Mouse (Mus musculus): ENCODE measurements around the gene Set. TPM values are rescaled to one million over a fixed set of nuclear protein-coding genes. Genes with fewer than 3 reads are reported as not detected.

Set gene
- polyA plus RNA-seq (2016; fragmentation: Nextera tagmentation; extraction: Ambion mirVana), result 644 and 679 TPM in 2 replicates

GRCm38 (mm10) chr2:30057223-30057904 lies at the start of gene Set:
Gene Set, plus strand, starts transcription at chr2:30057378.
- ATAC-seq (ENCODE audit: insufficient number of reproducible peaks, insufficient read depth, low FRiP score, low TSS enrichment), result no peak
- H3K27ac ChIP-seq, result no peak within 1 kb of the TSS

GRCm38 (mm10) chr2:30009101-30009500 lies 48.1 kb upstream of the Set start:
- H3K36me3 ChIP-seq, result peaks cover 94% of the 10 kb centered on the region
- H3K4me1 ChIP-seq, result no peaks in the 10 kb centered on the region
- H3K9me3 ChIP-seq, result no peaks in the 10 kb centered on the region
- H3K4me3 ChIP-seq, result no peak overlapping the region
- H3K27ac ChIP-seq, result no peak overlapping the region
- WGBS, result 73% methylated on average over 1 of the region's 1 CpGs
- H3K27me3 ChIP-seq, result no peaks in the 10 kb centered on the region
- H3K9ac ChIP-seq, result no peak overlapping the region
- ATAC-seq (ENCODE audit: insufficient number of reproducible peaks, insufficient read depth, low FRiP score, low TSS enrichment), result no peak
- H3K4me2 ChIP-seq (replicated peaks), result no peak overlapping the region

More at GRCm38 (mm10) chr2:30057223-30057904, at the start of gene Set:
- no peak within 1 kb of the TSS for H3K9ac ChIP-seq
- H3K4me1 ChIP-seq, result peaks cover 9% of the 10 kb centered on the region; the same call in 1 of the 2 replicates
- H3K9me3 ChIP-seq, result no peaks in the 10 kb centered on the region
- no peaks in the 10 kb centered on the region for H3K27me3 ChIP-seq
- no peak within 1 kb of the TSS for H3K4me2 ChIP-seq (replicated peaks)
- H3K4me3 ChIP-seq, result no peak within 1 kb of the TSS
- WGBS, result 44% methylated on average over 12 of the region's 12 CpGs
- no peaks in the 10 kb centered on the region for H3K36me3 ChIP-seq

DNA sequence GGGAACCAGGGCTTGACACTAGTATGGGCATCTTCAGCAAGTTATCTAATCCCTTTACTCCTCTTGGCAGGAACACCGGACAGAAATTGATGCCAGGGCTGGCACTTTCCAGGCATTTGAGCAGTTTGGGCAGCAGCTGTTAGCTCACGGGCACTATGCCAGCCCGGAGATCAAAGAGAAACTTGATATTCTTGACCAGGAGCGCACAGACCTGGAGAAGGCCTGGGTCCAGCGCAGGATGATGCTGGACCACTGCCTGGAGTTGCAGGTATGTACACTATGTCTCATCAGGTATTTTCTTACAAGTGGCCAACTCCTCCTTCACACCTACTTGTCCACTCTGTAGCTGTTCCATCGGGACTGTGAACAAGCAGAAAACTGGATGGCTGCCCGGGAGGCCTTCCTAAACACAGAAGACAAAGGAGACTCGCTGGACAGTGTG lies 46.3 kb upstream of the Set start:
- Histone ChIP-seq H3K27me3 (no peaks in the 10 kb centered on the region), H3K4me2 (replicated peaks) (no peak overlapping the region), H3K27ac (no peak overlapping the region), H3K4me3 (no peak overlapping the region), H3K4me1 (no peaks in the 10 kb centered on the region), H3K36me3 (peaks cover 95% of the 10 kb centered on the region), H3K9me3 (no peaks in the 10 kb centered on the region), H3K9ac (no peak overlapping the region)
- ATAC-seq (ENCODE audit: insufficient number of reproducible peaks, insufficient read depth, low FRiP score, low TSS enrichment), result no peak
- 90% methylated on average over 8 of the region's 8 CpGs for WGBS

DNA sequence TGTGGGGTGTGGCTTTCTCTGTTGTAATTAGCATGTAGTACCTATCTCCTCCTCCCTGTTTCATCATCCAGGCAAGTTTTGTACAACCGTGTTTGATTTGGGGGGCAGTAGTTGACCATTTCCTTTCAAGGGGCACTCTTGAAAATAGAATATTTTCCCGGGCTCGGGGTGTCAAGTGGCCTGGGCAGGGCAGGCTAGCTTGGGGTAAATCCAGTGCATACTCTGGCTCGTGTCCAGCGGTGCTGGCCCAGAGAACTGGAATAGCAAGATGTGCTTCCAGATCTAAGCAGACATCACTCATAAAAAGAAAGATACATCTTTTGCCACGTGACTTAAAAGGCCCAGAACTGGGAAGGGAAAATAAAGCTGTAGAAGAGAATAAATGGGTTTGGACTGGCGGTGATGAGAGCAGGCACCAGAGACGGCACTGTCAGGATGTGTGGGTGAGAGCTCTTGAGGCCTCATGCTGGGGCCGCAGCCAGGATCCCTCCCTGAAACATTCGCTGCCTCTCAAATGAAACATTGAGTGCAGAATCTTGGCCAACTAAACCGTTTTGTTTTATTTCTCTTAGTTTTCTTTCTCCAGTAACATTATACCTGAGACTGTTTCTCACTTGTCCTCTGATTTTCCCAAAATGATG lies 42.7 kb upstream of the Set start:
- Histone ChIP-seq H3K9ac (no peak overlapping the region), H3K27ac (no peak overlapping the region), H3K36me3 (peaks cover 94% of the 10 kb centered on the region), H3K27me3 (no peaks in the 10 kb centered on the region), H3K4me1 (no peaks in the 10 kb centered on the region), H3K9me3 (no peaks in the 10 kb centered on the region), H3K4me2 (replicated peaks) (no peak overlapping the region), H3K4me3 (no peak overlapping the region)
- 89% methylated on average over 11 of the region's 11 CpGs for WGBS
- no peak for ATAC-seq (ENCODE audit: insufficient number of reproducible peaks, insufficient read depth, low FRiP score, low TSS enrichment)

- H3K27me3 ChIP-seq, result no peaks in the 10 kb centered on the region
- 83% methylated on average over 4 of the region's 4 CpGs for WGBS
- no peaks in the 10 kb centered on the region for H3K9me3 ChIP-seq
- H3K4me2 ChIP-seq (replicated peaks), result no peak overlapping the region
- peaks cover 97% of the 10 kb centered on the region for H3K36me3 ChIP-seq
- H3K9ac ChIP-seq, result no peak overlapping the region
- no peaks in the 10 kb centered on the region for H3K4me1 ChIP-seq
- H3K4me3 ChIP-seq, result no peak overlapping the region
- no peak overlapping the region for H3K27ac ChIP-seq
- no peak for ATAC-seq (ENCODE audit: insufficient number of reproducible peaks, insufficient read depth, low FRiP score, low TSS enrichment)
Measured at GRCm38 (mm10) chr2:30025454-30025853, 31.7 kb upstream of the Set start.

GRCm38 (mm10) chr2:30026997-30027396 lies 30.2 kb upstream of the Set start:
- H3K4me2 ChIP-seq (replicated peaks), result no peak overlapping the region
- no peak overlapping the region for H3K27ac ChIP-seq
- no peaks in the 10 kb centered on the region for H3K9me3 ChIP-seq
- no peak overlapping the region for H3K9ac ChIP-seq
- no peak for ATAC-seq (ENCODE audit: insufficient number of reproducible peaks, insufficient read depth, low FRiP score, low TSS enrichment)
- H3K36me3 ChIP-seq, result peaks cover 98% of the 10 kb centered on the region
- no peak overlapping the region for H3K4me3 ChIP-seq
- H3K27me3 ChIP-seq, result no peaks in the 10 kb centered on the region
- no peaks in the 10 kb centered on the region for H3K4me1 ChIP-seq
- 95% methylated on average over 5 of the region's 5 CpGs for WGBS

- 61% methylated on average over 11 of the region's 11 CpGs for WGBS
Measured at GRCm38 (mm10) chr2:30032244-30032846, 24.8 kb upstream of the Set start.

DNA sequence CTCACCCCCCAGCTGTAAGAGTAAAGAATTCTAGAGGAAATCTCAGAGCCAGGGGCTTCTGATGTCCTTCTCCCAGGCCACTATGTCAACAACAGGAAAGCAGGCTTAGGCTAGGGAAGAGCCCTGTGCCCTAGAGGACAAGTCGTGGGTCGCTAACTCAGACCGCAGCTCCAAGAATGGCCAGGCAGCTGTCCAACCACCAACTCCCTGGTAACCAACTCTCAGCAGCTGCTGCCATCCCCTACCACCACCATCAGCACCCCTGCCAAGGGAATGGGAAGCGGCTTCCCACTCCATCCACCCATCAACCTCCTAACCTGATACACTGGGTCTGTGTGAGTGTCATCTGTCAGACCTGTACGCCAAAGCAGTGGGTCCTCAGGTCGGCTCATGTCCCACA lies 24.2 kb upstream of the Set start:
- no peak overlapping the region for H3K9ac ChIP-seq
- 76% methylated on average over 6 of the region's 6 CpGs for WGBS
- no peak overlapping the region for H3K27ac ChIP-seq
- no peak for ATAC-seq (ENCODE audit: insufficient number of reproducible peaks, insufficient read depth, low FRiP score, low TSS enrichment)
- H3K9me3 ChIP-seq, result no peaks in the 10 kb centered on the region
- no peak overlapping the region for H3K4me2 ChIP-seq (replicated peaks)
- no peaks in the 10 kb centered on the region for H3K4me1 ChIP-seq
- H3K27me3 ChIP-seq, result no peaks in the 10 kb centered on the region
- H3K36me3 ChIP-seq, result peaks cover 75% of the 10 kb centered on the region
- no peak overlapping the region for H3K4me3 ChIP-seq

More at GRCm38 (mm10) chr2:30032244-30032846, 24.8 kb upstream of the Set start:
- ATAC-seq (ENCODE audit: insufficient number of reproducible peaks, insufficient read depth, low FRiP score, low TSS enrichment), result no peak
- H3K36me3 ChIP-seq, result peaks cover 78% of the 10 kb centered on the region
- no peaks in the 10 kb centered on the region for H3K4me1 ChIP-seq
- H3K9me3 ChIP-seq, result no peaks in the 10 kb centered on the region
- H3K27ac ChIP-seq, result no peak overlapping the region
- no peaks in the 10 kb centered on the region for H3K27me3 ChIP-seq
- no peak overlapping the region for H3K9ac ChIP-seq
- no peak overlapping the region for H3K4me3 ChIP-seq
- H3K4me2 ChIP-seq (replicated peaks), result no peak overlapping the region

- WGBS, result 82% methylated on average over 2 of the region's 2 CpGs
- Histone ChIP-seq H3K9me3 (no peaks in the 10 kb centered on the region), H3K4me1 (no peaks in the 10 kb centered on the region), H3K27ac (no peak overlapping the region), H3K4me2 (replicated peaks) (no peak overlapping the region), H3K36me3 (peaks cover 32% of the 10 kb centered on the region), H3K9ac (no peak overlapping the region), H3K27me3 (no peaks in the 10 kb centered on the region), H3K4me3 (no peak overlapping the region)
- ATAC-seq (ENCODE audit: insufficient number of reproducible peaks, insufficient read depth, low FRiP score, low TSS enrichment), result no peak
Measured at GRCm38 (mm10) chr2:30037762-30038161, 19.4 kb upstream of the Set start.

DNA sequence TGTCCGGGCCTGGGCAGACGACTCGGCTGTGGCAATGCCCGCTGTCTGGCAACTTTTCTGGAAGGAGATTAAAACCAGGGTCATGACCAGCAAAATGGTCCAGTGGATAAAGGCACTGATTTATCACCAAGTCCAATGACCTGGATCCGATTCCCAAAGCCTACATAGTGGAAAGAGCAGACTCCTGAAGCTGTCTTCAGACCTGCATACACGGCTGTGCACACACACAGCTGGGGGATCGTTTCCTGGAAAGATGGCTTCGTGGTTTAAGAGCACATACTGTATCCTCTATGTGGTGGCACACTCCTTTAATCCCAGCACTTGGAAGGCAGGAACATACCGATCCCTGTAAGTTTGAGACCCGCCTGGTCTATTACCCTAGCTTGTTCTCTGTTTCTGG lies 18.8 kb upstream of the Set start:
- Histone ChIP-seq H3K9ac (no peak overlapping the region), H3K9me3 (no peaks in the 10 kb centered on the region), H3K27ac (no peak overlapping the region), H3K4me2 (replicated peaks) (no peak overlapping the region), H3K4me3 (no peak overlapping the region), H3K36me3 (peaks cover 29% of the 10 kb centered on the region), H3K4me1 (no peaks in the 10 kb centered on the region), H3K27me3 (no peaks in the 10 kb centered on the region)
- ATAC-seq (ENCODE audit: insufficient number of reproducible peaks, insufficient read depth, low FRiP score, low TSS enrichment), result no peak
- 94% methylated on average over 10 of the region's 10 CpGs for WGBS

GRCm38 (mm10) chr2:30039687-30040086 lies 17.5 kb upstream of the Set start:
- Histone ChIP-seq H3K27ac (no peak overlapping the region), H3K9ac (no peak overlapping the region), H3K9me3 (no peaks in the 10 kb centered on the region), H3K27me3 (no peaks in the 10 kb centered on the region), H3K4me1 (no peaks in the 10 kb centered on the region), H3K36me3 (peaks cover 27% of the 10 kb centered on the region), H3K4me2 (replicated peaks) (no peak overlapping the region), H3K4me3 (no peak overlapping the region)
- no peak for ATAC-seq (ENCODE audit: insufficient number of reproducible peaks, insufficient read depth, low FRiP score, low TSS enrichment)

GRCm38 (mm10) chr2:30042445-30042844 lies 14.7 kb upstream of the Set start:
- Histone ChIP-seq H3K36me3 (peaks cover 21% of the 10 kb centered on the region), H3K4me1 (no peaks in the 10 kb centered on the region), H3K27me3 (no peaks in the 10 kb centered on the region), H3K9me3 (no peaks in the 10 kb centered on the region), H3K4me3 (no peak overlapping the region), H3K27ac (no peak overlapping the region), H3K9ac (peak overlapping the region; percentile 2; the same call in 1 of the 2 replicates), H3K4me2 (replicated peaks) (no peak overlapping the region)
- 13% methylated on average over 4 of the region's 4 CpGs for WGBS
- ATAC-seq (ENCODE audit: insufficient number of reproducible peaks, insufficient read depth, low FRiP score, low TSS enrichment), result no peak

All from embryonic facial prominence, embryonic 12.5 days (tissue).